Mouse (Mus musculus) lung, embryonic 16.5 days (tissue): ENCODE measurements around the gene Abraxas2. TPM values are rescaled to one million over a fixed set of nuclear protein-coding genes. Genes with fewer than 3 reads are reported as not detected.

Experiments used
- ATAC-seq: fragments of 200-750 bp; cut with Nextera tagmentation; 2 replicates; pipeline ENCODE4 v1.8.0; 2017; ENCODE audit warnings: low read depth, mild to moderate bottlenecking, moderate library complexity
- H3K27ac ChIP-seq: fragments of 300-500 bp; sonication (generic); 2 replicates; pipeline ENCODE4 v1.5.1; 2014; ENCODE audit warnings: mild to moderate bottlenecking, control low read depth, low read length
- H3K27me3 ChIP-seq: fragments of 300-500 bp; sonication (generic); 2 replicates; pipeline ENCODE4 v1.6.1; 2014; ENCODE audit warnings: low read depth, low read length, mixed read lengths; ENCODE audit not compliant: control insufficient read depth, insufficient read depth
- H3K36me3 ChIP-seq: fragments of 300-500 bp; sonication (generic); 2 replicates; pipeline ENCODE4 v1.6.1; 2014; ENCODE audit warnings: low read length; ENCODE audit not compliant: control insufficient read depth, insufficient read depth
- H3K4me1 ChIP-seq: fragments of 300-500 bp; sonication (generic); replicated peaks from 2 replicates; pipeline ENCODE4 v1.6.1; 2014; ENCODE audit warnings: low read length, mixed read lengths; ENCODE audit not compliant: control insufficient read depth, insufficient read depth
- H3K4me2 ChIP-seq: fragments of 300-500 bp; sonication (generic); 2 replicates; pipeline ENCODE4 v1.6.1; 2014; ENCODE audit warnings: low read depth, low read length, control low read depth
- H3K4me3 ChIP-seq: fragments of 300-500 bp; sonication (generic); 2 replicates; pipeline ENCODE4 v1.5.1; 2014; ENCODE audit warnings: mild to moderate bottlenecking, low read length, control low read depth
- H3K9ac ChIP-seq: fragments of 300-500 bp; sonication (generic); 2 replicates; pipeline ENCODE4 v1.6.1; 2014; ENCODE audit warnings: low read length, control low read depth
- H3K9me3 ChIP-seq: fragments of 300-500 bp; sonication (generic); 2 replicates; pipeline ENCODE4 v1.6.1; 2016; ENCODE audit warnings: low read length; ENCODE audit not compliant: control insufficient read depth
- WGBS: fragments of 180-500 bp; shearing (Covaris S2); extraction: QIAGEN DNeasy Blood & Tissue Kit; methylation state at CpG from one replicate; pipeline ENCODE4 v1.1.7; 2014; 5-methylcytosine and 5-hydroxymethylcytosine counted together
- polyA plus RNA-seq: library from polyadenylated mRNA; unstranded; fragments of >200 nt; fragmentation: Nextera tagmentation; extraction: Ambion mirVana; gene quantifications from 2 replicates; pipeline ENCODE4 v1.2.1, GENCODE M21; 2015

Abraxas2 gene
- polyA plus RNA-seq, 1 experiment from 2014 or later: 41.9 TPM

DNA sequence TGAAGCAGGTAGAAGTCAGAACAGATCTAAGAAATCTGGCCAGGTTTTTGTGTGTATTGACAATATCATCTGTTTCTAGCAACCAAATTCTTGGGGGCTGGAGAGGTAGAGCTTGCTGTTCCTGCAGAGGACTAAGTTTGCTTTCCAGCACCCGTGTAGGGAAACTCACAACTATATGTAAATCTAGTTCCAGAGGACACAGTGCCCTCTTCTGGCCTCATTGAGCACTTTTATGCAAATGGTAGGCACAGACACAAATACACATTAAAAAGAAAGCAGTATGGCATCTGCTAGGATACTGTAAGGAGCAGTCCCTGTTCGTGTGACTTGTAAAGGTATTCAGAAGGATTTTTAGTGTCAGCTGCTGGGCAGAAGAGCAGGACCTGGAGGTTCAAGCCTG lies 23.3 kb downstream of the Abraxas2 start:
- Histone ChIP-seq H3K27ac (no peak overlapping the region), H3K27me3 (no peaks in the 10 kb centered on the region), H3K4me3 (no peak overlapping the region), H3K4me1 (no peaks in the 10 kb centered on the region; the same call in 1 of the 2 replicates), H3K9me3 (no peaks in the 10 kb centered on the region), H3K4me2 (no peak overlapping the region), H3K9ac (no peak overlapping the region), H3K36me3 (peaks cover 39% of the 10 kb centered on the region)
- ATAC-seq: no peak
- WGBS: 71% methylated on average over 2 of the region's 2 CpGs

DNA sequence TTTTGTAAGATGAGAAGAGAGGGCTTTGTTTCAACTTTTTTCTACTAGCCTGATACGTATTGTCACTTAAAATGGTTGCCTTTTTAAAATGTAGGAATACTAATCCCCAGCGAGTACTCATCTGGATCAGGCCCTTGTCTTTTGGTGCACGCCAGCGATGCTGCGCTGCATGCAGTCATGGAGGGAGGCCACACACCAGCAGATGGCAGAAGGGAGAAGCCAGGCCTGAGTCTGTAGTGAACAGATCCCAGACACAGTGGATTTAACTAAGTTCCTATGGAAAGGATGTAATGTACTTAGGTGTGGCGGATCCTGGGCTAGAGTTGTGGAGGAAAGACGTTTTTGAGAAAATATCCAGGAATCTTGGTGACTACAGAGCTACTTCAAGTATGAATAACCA lies 25.0 kb downstream of the Abraxas2 start:
- no peak overlapping the region for H3K27ac ChIP-seq
- no peak overlapping the region for H3K4me3 ChIP-seq
- no peak for ATAC-seq
- 92% methylated on average over 7 of the region's 7 CpGs for WGBS
- no peak overlapping the region for H3K4me2 ChIP-seq
- peaks cover 34% of the 10 kb centered on the region for H3K36me3 ChIP-seq
- no peaks in the 10 kb centered on the region for H3K9me3 ChIP-seq
- H3K9ac ChIP-seq: no peak overlapping the region
- no peaks in the 10 kb centered on the region for H3K27me3 ChIP-seq
- no peaks in the 10 kb centered on the region; the same call in 1 of the 2 replicates for H3K4me1 ChIP-seq

DNA sequence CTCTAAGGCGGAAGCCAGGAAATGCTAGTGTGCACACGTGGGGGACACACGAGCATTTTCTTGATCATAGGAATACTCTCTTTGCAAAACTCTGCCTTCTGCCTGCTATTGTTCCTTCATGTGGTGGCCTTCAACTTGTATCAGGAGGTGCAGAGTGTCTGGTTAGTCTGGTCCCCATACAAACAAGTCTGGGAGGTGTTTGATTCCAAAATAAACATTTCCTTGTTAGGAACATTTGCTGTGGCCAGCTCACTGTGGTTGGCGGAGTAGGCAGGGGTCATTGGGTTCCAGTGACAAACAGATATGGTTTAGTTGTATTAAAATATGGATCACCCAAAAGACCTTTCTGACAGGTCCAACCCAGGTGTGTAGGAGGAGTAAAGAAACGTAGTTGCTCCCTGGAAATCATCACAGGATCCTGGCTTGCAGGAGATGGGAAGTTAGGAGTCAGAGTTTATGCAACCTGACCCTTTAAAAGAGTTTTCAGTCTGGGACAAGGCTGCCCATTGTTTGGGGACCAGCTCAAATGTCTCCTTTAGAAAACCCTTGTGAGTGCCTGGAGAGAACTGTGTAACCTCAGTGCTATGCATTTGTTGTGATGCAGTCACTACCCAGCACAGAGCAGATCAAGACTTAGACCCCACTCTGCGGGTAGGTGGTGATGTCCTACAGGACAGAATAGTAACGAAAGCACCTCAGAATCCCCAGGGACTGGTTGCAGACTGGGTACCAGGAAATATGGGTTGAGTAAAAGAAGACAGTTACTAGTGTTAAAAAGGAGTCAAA lies 28.2 kb downstream of the Abraxas2 start:
- H3K4me1 ChIP-seq: no peaks in the 10 kb centered on the region; the same call in 1 of the 2 replicates
- no peak overlapping the region; the same call in none of the 2 replicates for H3K27ac ChIP-seq
- no peak for ATAC-seq
- no peak overlapping the region for H3K4me3 ChIP-seq
- H3K9me3 ChIP-seq: no peaks in the 10 kb centered on the region
- no peak overlapping the region for H3K9ac ChIP-seq
- no peak overlapping the region for H3K4me2 ChIP-seq
- peaks cover 20% of the 10 kb centered on the region for H3K36me3 ChIP-seq
- WGBS: 40% methylated on average over 7 of the region's 7 CpGs
- no peaks in the 10 kb centered on the region for H3K27me3 ChIP-seq

DNA sequence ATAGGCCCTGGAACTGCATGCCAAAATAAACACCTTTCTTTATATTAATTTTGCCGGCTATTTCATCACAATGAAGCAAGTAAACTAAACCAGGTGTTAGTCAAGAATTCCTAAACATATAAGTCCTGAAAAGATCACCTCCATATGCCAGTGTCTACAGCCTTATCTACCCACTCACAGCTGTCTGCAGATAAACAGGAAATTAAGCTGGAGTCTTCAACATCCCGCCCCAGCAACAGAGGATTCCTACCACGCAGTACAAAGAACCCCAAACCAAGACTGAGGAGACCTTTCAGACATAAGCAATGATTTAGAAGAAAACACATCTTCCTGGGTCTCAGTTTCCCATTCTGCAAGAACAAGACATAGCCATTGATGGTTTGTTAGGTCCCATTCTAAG lies 29.0 kb downstream of the Abraxas2 start:
- H3K4me1 ChIP-seq: no peaks in the 10 kb centered on the region; the same call in 1 of the 2 replicates
- no peak for ATAC-seq
- no peaks in the 10 kb centered on the region for H3K27me3 ChIP-seq
- H3K4me3 ChIP-seq: no peak overlapping the region
- H3K4me2 ChIP-seq: no peak overlapping the region
- H3K9ac ChIP-seq: no peak overlapping the region
- H3K9me3 ChIP-seq: no peaks in the 10 kb centered on the region
- H3K36me3 ChIP-seq: peaks cover 15% of the 10 kb centered on the region
- WGBS: 44% methylated on average over 3 of the region's 3 CpGs
- no peak overlapping the region for H3K27ac ChIP-seq

DNA sequence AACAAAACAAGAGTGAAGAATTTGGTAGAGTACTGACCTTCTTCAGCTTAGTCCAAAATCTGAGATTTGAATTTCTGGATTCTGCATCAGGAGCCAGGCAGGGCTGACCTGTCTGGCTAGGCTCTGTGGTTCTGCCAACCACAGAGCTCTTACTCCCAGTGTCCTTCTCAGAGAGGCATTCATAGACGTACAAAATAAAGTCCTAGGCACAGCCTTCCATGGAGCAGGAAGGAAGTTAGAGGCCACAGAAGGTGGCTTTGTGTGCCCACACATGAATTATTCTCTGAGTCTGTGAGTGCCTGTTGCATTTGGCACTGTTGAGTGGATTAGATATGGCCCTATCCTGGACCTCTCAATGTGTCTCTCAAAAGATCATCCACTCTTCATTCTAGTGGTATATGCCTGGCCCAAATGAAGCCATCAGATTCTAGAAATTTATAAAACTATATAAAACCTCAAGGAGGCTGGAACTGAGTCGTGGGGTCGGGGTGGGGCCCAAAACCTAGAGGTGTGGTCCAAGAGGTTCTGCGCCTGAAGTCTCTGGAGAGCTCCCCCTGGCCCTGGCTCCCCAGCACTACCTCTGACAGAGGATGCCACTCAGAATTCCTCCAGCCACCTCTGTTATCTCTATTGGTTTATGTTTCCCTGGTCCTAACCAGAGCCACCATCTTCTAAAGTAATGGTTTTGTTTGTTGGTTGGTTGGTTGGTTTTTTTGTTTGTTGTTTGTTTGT lies 29.7 kb downstream of the Abraxas2 start:
- H3K9ac ChIP-seq: no peak overlapping the region
- no peaks in the 10 kb centered on the region; the same call in 1 of the 2 replicates for H3K4me1 ChIP-seq
- H3K9me3 ChIP-seq: no peaks in the 10 kb centered on the region
- no peak for ATAC-seq
- H3K27me3 ChIP-seq: no peaks in the 10 kb centered on the region
- no peak overlapping the region for H3K27ac ChIP-seq
- H3K4me3 ChIP-seq: no peak overlapping the region
- peaks cover 10% of the 10 kb centered on the region for H3K36me3 ChIP-seq
- WGBS: 57% methylated on average over 4 of the region's 4 CpGs
- no peak overlapping the region for H3K4me2 ChIP-seq

DNA sequence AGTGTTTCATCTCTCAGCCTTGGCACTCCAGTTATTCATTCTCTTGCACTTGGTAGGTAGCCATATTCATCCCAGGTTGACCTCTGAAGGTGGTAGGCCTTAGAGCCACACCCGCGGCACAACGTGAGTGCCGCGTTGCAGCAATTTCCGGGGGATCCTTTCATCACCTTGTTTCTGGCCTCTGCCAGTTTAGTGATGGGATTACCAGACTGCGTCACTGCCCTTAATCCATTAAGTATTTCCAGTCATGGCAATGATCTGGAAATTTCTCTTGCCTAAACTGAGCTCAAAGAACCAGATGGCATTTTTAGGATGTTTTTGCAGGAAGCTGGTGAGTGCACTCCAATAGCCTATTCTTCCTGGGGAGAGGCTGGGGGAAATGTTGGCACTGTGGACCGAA lies 30.7 kb downstream of the Abraxas2 start:
- Histone ChIP-seq H3K9ac (no peak overlapping the region), H3K4me2 (no peak overlapping the region), H3K27ac (no peak overlapping the region), H3K4me3 (no peak overlapping the region), H3K4me1 (peaks cover under 1% of the 10 kb centered on the region; the same call in 1 of the 2 replicates), H3K9me3 (no peaks in the 10 kb centered on the region), H3K36me3 (peaks cover under 1% of the 10 kb centered on the region), H3K27me3 (no peaks in the 10 kb centered on the region)
- no peak for ATAC-seq
- WGBS: 88% methylated on average over 8 of the region's 8 CpGs

DNA sequence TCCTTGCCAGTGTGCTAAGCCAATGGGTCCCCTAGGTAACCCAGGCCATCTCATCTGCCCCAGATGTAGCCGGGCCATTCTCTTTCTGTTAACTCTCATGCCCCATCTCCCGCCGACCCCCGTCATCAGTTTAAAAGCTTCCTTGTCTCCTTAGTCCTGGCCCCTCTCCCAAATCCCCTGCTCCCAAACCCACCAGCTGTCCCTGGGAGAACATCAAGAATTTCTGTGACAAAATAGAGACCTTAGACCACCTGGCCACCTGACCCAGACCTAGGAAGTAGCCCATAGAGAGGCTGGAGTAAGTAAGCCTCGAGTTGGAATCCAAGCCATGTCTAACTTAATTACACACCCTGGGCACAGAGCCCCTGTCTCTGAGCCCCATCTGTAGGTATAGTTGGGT lies 31.2 kb downstream of the Abraxas2 start:
- no peak overlapping the region for H3K27ac ChIP-seq
- WGBS: 88% methylated on average over 5 of the region's 5 CpGs
- H3K4me2 ChIP-seq: no peak overlapping the region
- no peak for ATAC-seq
- no peak overlapping the region for H3K4me3 ChIP-seq
- no peaks in the 10 kb centered on the region for H3K9me3 ChIP-seq
- H3K4me1 ChIP-seq: peaks cover 6% of the 10 kb centered on the region
- H3K27me3 ChIP-seq: no peaks in the 10 kb centered on the region
- H3K9ac ChIP-seq: no peak overlapping the region
- H3K36me3 ChIP-seq: no peaks in the 10 kb centered on the region

DNA sequence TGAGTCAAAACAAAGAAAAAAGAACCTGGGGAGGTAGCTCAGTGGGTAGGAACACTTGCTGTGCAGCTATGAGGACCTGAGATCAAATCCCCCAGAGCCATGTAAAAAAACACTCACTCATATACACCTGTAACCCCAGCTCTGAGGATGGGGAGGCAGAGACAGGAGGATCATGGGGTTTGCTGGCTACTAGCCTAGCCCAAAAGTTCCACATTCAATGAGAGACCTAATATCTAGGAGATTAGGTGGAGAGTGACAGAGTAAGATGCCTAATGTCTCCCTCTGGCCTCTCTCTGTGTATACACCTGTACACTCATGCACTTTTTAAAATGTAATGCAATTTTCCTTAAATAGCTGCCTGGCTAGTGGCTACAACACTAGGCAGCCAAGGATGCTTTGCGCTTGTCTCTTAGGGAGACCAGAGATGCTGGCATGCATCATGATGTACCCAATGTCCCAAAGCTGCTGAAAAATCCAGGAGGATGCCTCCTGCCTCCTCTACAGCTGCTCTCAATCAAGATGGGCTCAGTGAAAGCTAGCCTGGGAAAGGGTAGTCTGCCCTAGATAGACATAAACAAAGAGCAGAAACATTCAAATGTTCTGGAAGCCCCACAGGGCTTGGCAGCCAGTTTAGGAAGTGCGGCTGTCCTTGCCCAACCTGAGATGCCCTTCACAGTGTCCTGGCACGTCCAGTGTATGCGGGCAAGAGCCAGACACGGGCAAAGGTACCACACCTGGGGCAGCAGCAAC lies 32.7 kb downstream of the Abraxas2 start:
- 76% methylated on average over 5 of the region's 5 CpGs for WGBS
- H3K36me3 ChIP-seq: no peaks in the 10 kb centered on the region
- H3K9me3 ChIP-seq: no peaks in the 10 kb centered on the region
- H3K4me2 ChIP-seq: no peak overlapping the region
- H3K4me3 ChIP-seq: no peak overlapping the region
- H3K27ac ChIP-seq: no peak overlapping the region
- ATAC-seq: no peak
- H3K27me3 ChIP-seq: no peaks in the 10 kb centered on the region
- no peak overlapping the region for H3K9ac ChIP-seq
- H3K4me1 ChIP-seq: peaks cover 7% of the 10 kb centered on the region

DNA sequence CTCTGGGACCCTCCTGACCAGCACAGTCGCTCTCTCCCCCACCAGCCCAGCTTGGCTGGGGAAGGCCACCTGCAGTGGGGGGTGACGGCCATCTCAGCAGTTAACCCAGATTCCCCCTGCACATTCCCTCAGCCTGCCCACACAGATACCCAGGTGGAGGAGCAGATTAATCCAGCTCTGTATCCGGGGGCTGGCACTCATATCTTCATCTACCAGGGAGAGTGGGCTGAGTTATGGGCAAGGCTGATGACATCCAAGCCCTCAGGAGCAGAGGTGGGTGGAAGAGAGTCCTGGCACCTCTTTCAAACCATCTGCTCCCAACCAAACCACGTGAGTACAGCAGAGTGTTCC lies 33.3 kb downstream of the Abraxas2 start:
- Histone ChIP-seq H3K4me3 (no peak overlapping the region), H3K4me2 (no peak overlapping the region), H3K4me1 (peaks cover 7% of the 10 kb centered on the region), H3K36me3 (no peaks in the 10 kb centered on the region), H3K9me3 (no peaks in the 10 kb centered on the region), H3K9ac (no peak overlapping the region), H3K27me3 (no peaks in the 10 kb centered on the region), H3K27ac (no peak overlapping the region)
- WGBS: 52% methylated on average over 4 of the region's 4 CpGs
- ATAC-seq: no peak
